Mouse (Mus musculus) adrenal gland, postnatal 0 days (tissue): ENCODE data around the gene Nfkbib. TPM values are rescaled to one million over a fixed set of nuclear protein-coding genes. Genes with fewer than 3 reads are reported as not detected.

Source experiments
- polyA plus RNA-seq: library from polyadenylated mRNA; unstranded; fragments of >200 nt; fragmentation: Nextera tagmentation; extraction: Ambion mirVana; gene quantifications from 2 replicates; pipeline ENCODE4 v1.2.1, GENCODE M21; 2015

Gene Nfkbib
- polyA plus RNA-seq = 30.7 and 43.9 TPM in 2 replicates

GRCm38 (mm10) chr7:28767462-28767965 is at the start of gene Nfkbib:
TSS of gene Nfkbib (minus strand) at chr7:28767512.

DNA sequence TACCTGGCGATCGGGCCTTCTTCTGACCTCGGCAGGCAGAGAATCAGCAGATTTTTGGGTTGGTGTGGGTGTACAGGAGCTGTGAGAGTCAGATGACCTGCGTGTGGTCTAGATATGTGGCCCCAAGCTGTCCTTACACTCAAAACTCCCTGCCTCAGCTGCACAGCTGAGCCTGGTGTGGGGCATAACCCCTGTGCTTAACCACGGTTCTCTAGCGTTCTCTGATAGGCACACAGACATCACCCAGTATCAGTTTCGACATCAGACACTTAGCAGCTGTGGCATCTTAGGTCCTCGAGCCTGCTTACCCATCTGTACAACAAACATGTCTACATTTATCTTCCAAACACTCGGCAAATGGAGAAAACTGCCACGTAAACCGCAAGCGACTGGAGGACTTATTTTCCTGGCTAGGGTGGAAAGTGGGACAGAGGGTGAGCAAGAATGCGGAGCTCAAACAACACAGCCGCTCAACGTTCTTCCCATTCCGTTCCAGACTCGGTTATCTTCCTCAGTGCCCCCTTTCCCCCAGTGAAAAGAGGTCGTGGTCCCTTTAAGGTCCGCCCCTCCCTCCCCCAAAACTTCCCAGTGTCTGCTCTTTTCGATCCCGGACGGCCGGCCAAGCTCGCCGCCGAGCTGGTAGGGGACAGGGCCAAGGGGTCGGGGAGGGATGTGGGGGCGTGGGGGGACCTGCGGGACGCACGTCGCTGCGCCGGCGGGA is 41.1 kb upstream of the Nfkbib start, which contains the start of gene Hnrnpl:
TSS of gene Hnrnpl (plus strand) at position 321 of the 721 bp plus-strand sequence.

GRCm38 (mm10) chr7:28788307-28789195 is 21.2 kb upstream of the Nfkbib start, which contains the start of gene Rinl:
TSS of gene Rinl (plus strand) at chr7:28788969.

DNA sequence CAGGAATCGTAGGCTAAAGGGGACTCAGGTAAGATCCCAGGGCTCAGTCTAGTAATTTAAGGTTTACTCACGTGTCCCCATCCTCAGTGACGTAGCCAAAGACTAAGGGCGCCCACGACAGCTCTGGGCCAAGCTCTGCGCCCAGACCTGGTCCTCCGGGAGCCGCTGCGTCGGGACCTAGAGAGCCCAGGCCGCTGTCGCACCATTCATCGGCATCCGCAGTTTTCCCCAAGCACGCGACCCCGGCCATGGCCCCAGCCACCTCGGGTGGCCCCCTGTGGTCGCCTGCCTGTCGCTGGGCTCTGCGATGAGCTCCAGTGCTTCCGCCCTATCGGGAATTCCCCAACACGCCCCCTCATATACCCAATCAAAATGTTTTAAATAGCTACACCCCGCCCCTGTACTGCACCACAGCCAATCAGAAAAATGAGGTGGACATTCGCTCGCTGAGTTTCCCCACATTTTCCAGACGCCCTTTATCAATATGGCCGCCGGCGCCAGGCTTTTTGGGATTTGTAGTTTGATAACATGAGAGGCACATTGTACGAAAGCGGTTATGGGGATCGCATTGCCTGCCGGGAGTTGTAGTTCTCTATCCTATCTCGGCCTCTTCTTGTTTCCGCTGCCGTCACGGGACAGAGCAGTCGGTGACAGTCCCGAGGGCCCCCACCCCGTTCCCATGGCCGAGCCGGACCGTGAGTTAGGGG is 986 bp downstream of the Nfkbib start, which contains the start of gene Sirt2:
TSS of gene Sirt2 (plus strand) at position 563 of the 707 bp plus-strand sequence.

GRCm38 (mm10) chr7:28756079-28756478 is 11.2 kb downstream of the Nfkbib start, which contains the start of gene Ccer2:
TSS of gene Ccer2 (plus strand) at chr7:28756174.

GRCm38 (mm10) chr7:28741709-28742438 is 25.4 kb downstream of the Nfkbib start, which contains the start of the genes Mrps12 and Sars2:
TSS of gene Mrps12 (minus strand) at chr7:28741820.
TSS of gene Sars2 (plus strand) at chr7:28741992.

GRCm38 (mm10) chr7:28716590-28717281 is 50.6 kb downstream of the Nfkbib start, which contains the start of gene Fbxo17:
TSS of gene Fbxo17 (plus strand) at chr7:28716804.

Other genes with a start within 250 kb of the Nfkbib start
- not detected in 2 replicates for gene Ifnl3, start 244.7 kb downstream of the Nfkbib start, polyA plus RNA-seq
- 0.26 and 0.57 TPM in 2 replicates for gene Sycn, start 226.6 kb downstream of the Nfkbib start, polyA plus RNA-seq
- 0.13 TPM in 1 of 2 replicates, not detected in the other for gene Nccrp1, start 220.3 kb downstream of the Nfkbib start, polyA plus RNA-seq
- 17.9 and 20.9 TPM in 2 replicates for gene Samd4b, start 169.4 kb downstream of the Nfkbib start, polyA plus RNA-seq
- gene Pak4, start 169.3 kb downstream of the Nfkbib start, polyA plus RNA-seq = 12.7 and 20.0 TPM in 2 replicates
- 0.17 TPM in 1 of 2 replicates, not detected in the other for gene Acp7, start 136.2 kb downstream of the Nfkbib start, polyA plus RNA-seq
- 3.2 and 5.1 TPM in 2 replicates for gene Fbxo27, start 74.7 kb downstream of the Nfkbib start, polyA plus RNA-seq
- 6.4 and 12.2 TPM in 2 replicates for gene Fbxo17, start 50.7 kb downstream of the Nfkbib start, polyA plus RNA-seq
- gene Mrps12, start 25.7 kb downstream of the Nfkbib start, polyA plus RNA-seq = 130 and 197 TPM in 2 replicates
- gene Sars2, start 25.5 kb downstream of the Nfkbib start, polyA plus RNA-seq = 7.9 and 19.9 TPM in 2 replicates
- not detected in 2 replicates for gene Ccer2, start 11.3 kb downstream of the Nfkbib start, polyA plus RNA-seq
- 46.5 and 52.2 TPM in 2 replicates for gene Sirt2, start 777 bp downstream of the Nfkbib start, polyA plus RNA-seq
- gene Rinl, start 21.5 kb upstream of the Nfkbib start, polyA plus RNA-seq = 3.0 and 5.3 TPM in 2 replicates
- gene Hnrnpl, start 41.0 kb upstream of the Nfkbib start, polyA plus RNA-seq = 156 and 183 TPM in 2 replicates
- gene Ech1, start 57.7 kb upstream of the Nfkbib start, polyA plus RNA-seq = 541 and 544 TPM in 2 replicates
- 18.2 and 18.7 TPM in 2 replicates for gene Lgals4, start 66.3 kb upstream of the Nfkbib start, polyA plus RNA-seq
- gene Lgals7, start 96.3 kb upstream of the Nfkbib start, polyA plus RNA-seq = 9.4 and 14.7 TPM in 2 replicates
- 0.46 TPM in 1 of 2 replicates, not detected in the other for gene Capn12, start 113.9 kb upstream of the Nfkbib start, polyA plus RNA-seq
- gene Actn4, start 194.8 kb upstream of the Nfkbib start, polyA plus RNA-seq = 121 and 144 TPM in 2 replicates
- gene Eif3k, start 214.4 kb upstream of the Nfkbib start, polyA plus RNA-seq = 348 and 365 TPM in 2 replicates
- gene Map4k1, start 214.5 kb upstream of the Nfkbib start, polyA plus RNA-seq = 2.1 and 8.1 TPM in 2 replicates